Mouse (Mus musculus) myocyte (in vitro differentiated cells): ENCODE data around the gene Gm10203. TPM values are rescaled to one million over a fixed set of nuclear protein-coding genes. Genes with fewer than 3 reads are reported as not detected.

Experiments
- H3K27me3 ChIP-seq: one replicate; pipeline ENCODE4 v1.6.1; 2011; ENCODE audit not compliant: control insufficient read depth, insufficient read depth, insufficient read length
- H3K36me3 ChIP-seq: one replicate; pipeline ENCODE4 v1.6.1; 2011; ENCODE audit not compliant: control insufficient read depth, insufficient read depth
- H3K4me2 ChIP-seq: one replicate; pipeline ENCODE4 v1.6.1; 2011; ENCODE audit warnings: low read depth, control low read depth
- H3K4me3 ChIP-seq: one replicate; pipeline ENCODE4 v1.5.1; 2011; ENCODE audit warnings: mild to moderate bottlenecking, control low read depth, moderate library complexity
- H3K79me2 ChIP-seq: one replicate; pipeline ENCODE4 v1.6.1; 2011; ENCODE audit not compliant: control insufficient read depth, insufficient read depth
- H3ac ChIP-seq: one replicate; pipeline ENCODE4 v1.6.1; 2011; ENCODE audit not compliant: control insufficient read depth, insufficient read length
- CEBPB ChIP-seq: IDR thresholded peaks from 2 replicates; pipeline ENCODE4 v1.6.1; 2011; ENCODE audit warnings: mild to moderate bottlenecking, moderate library complexity; ENCODE audit not compliant: poor library complexity, insufficient read depth, severe bottlenecking
- E2F4 ChIP-seq: IDR thresholded peaks from one replicate; pipeline ENCODE4 v1.6.1; 2011; ENCODE audit warnings: mild to moderate bottlenecking, control low read depth, moderate library complexity; ENCODE audit not compliant: insufficient read depth
- MAX ChIP-seq: IDR thresholded peaks from one replicate; pipeline ENCODE4 v1.6.1; 2011; ENCODE audit warnings: low read depth, mild to moderate bottlenecking, control low read depth
- MYOD1 ChIP-seq, 3 experiments: IDR thresholded peaks; one replicate each; pipeline ENCODE4 v1.6.1; 2011; ENCODE audit warnings: control low read depth in 2 of 3, low read depth in 2 of 3, mild to moderate bottlenecking in 2 of 3, moderate library complexity in 1 of 3; ENCODE audit not compliant: insufficient read length in 2 of 3, control insufficient read depth in 1 of 3
- MYOG ChIP-seq, 3 experiments: IDR thresholded peaks; one replicate each; pipeline ENCODE4 v1.6.1; 2011; ENCODE audit warnings: control low read depth in 2 of 3, low read depth in 2 of 3, mild to moderate bottlenecking in 2 of 3; ENCODE audit not compliant: insufficient read length in 2 of 3, control insufficient read depth in 1 of 3, insufficient read depth in 1 of 3
- POLR2A ChIP-seq: IDR thresholded peaks from one replicate; pipeline ENCODE4 v1.6.1; 2011; ENCODE audit warnings: low read depth, mild to moderate bottlenecking, control low read depth, moderate library complexity; ENCODE audit not compliant: insufficient read length
- POLR2AphosphoS2 ChIP-seq: IDR thresholded peaks from one replicate; pipeline ENCODE4 v1.6.1; 2011; ENCODE audit warnings: low read depth, control low read depth; ENCODE audit not compliant: insufficient read length
- REST ChIP-seq: IDR thresholded peaks from one replicate; pipeline ENCODE4 v1.6.1; 2011; ENCODE audit warnings: mild to moderate bottlenecking, control low read depth, moderate library complexity; ENCODE audit not compliant: insufficient read depth, insufficient read length
- SRF ChIP-seq: IDR thresholded peaks from one replicate; pipeline ENCODE4 v1.6.1; 2011; ENCODE audit warnings: low read depth; ENCODE audit not compliant: control insufficient read depth, insufficient read length
- TCF12 ChIP-seq: IDR thresholded peaks from one replicate; pipeline ENCODE4 v1.6.1; 2011; ENCODE audit warnings: mild to moderate bottlenecking, control low read depth; ENCODE audit not compliant: poor library complexity, insufficient read depth, severe bottlenecking
- TCF3 ChIP-seq: IDR thresholded peaks from one replicate; pipeline ENCODE4 v1.6.1; 2011; ENCODE audit warnings: low read depth, control low read depth; ENCODE audit not compliant: insufficient read length
- USF1 ChIP-seq: IDR thresholded peaks from one replicate; pipeline ENCODE4 v1.6.1; 2011; ENCODE audit warnings: low read depth, mild to moderate bottlenecking, control low read depth, moderate library complexity
- polyA plus RNA-seq: library from polyadenylated mRNA; unstranded; fragments of >200 nt; fragmentation: generic; extraction: Trizol; gene quantifications from one replicate; pipeline ENCODE4 v1.2.1, GENCODE M21; 2012; ENCODE audit warnings: missing spikeins

Gm10203 gene
- polyA plus RNA-seq, 1 experiment: not detected

GRCm38 (mm10) chr6:149119853-149120252 is 10.1 kb upstream of the Gm10203 start:
- no peaks in the 10 kb centered on the region for H3K27me3 ChIP-seq
- TF ChIP-seq POLR2AphosphoS2 (no peak), TCF12 (no peak), USF1 (no peak), MAX (no peak), MYOD1 (IDR thresholded peaks at IDR 0.05; ENCODE audit: control insufficient read depth in 1 of 3, insufficient read length in 2 of 3, low read depth in 2 of 3) (peak in 1 of 3 experiments; percentile 43), POLR2A (no peak), REST (no peak)
- no peak overlapping the region for H3K4me3 ChIP-seq
- no peak overlapping the region for H3K4me2 ChIP-seq
- H3K79me2 ChIP-seq: no peaks in the 10 kb centered on the region
- no peak overlapping the region for H3ac ChIP-seq
- H3K36me3 ChIP-seq: no peaks in the 10 kb centered on the region

GRCm38 (mm10) chr6:149123042-149123441 is 6.9 kb upstream of the Gm10203 start:
- H3K27me3 ChIP-seq: no peaks in the 10 kb centered on the region
- no peaks in the 10 kb centered on the region for H3K79me2 ChIP-seq
- H3K4me2 ChIP-seq: no peak overlapping the region
- H3K36me3 ChIP-seq: no peaks in the 10 kb centered on the region
- no peak overlapping the region for H3K4me3 ChIP-seq
- H3ac ChIP-seq: no peak overlapping the region
- TF ChIP-seq POLR2A (no peak), MAX (no peak), TCF3 (no peak), USF1 (no peak), TCF12 (no peak), MYOD1 (IDR thresholded peaks at IDR 0.05; ENCODE audit: control insufficient read depth in 1 of 3, insufficient read length in 2 of 3, low read depth in 2 of 3) (no peak), SRF (no peak), MYOG (IDR thresholded peaks at IDR 0.05; ENCODE audit: control insufficient read depth in 1 of 3, insufficient read depth in 1 of 3, insufficient read length in 2 of 3, low read depth in 2 of 3) (no peak)

GRCm38 (mm10) chr6:149126675-149127074 is 3.3 kb upstream of the Gm10203 start:
- no peak overlapping the region for H3ac ChIP-seq
- no peak overlapping the region for H3K4me2 ChIP-seq
- no peaks in the 10 kb centered on the region for H3K36me3 ChIP-seq
- H3K27me3 ChIP-seq: no peaks in the 10 kb centered on the region
- H3K79me2 ChIP-seq: no peaks in the 10 kb centered on the region
- H3K4me3 ChIP-seq: no peak overlapping the region
- TF ChIP-seq SRF (no peak), POLR2A (no peak), CEBPB (no peak), E2F4 (no peak), USF1 (no peak), TCF12 (no peak), POLR2AphosphoS2 (no peak), MYOD1 (IDR thresholded peaks at IDR 0.05; ENCODE audit: control insufficient read depth in 1 of 3, insufficient read length in 2 of 3, low read depth in 2 of 3) (no peak), MYOG (IDR thresholded peaks at IDR 0.05; ENCODE audit: control insufficient read depth in 1 of 3, insufficient read depth in 1 of 3, insufficient read length in 2 of 3, low read depth in 2 of 3) (no peak), TCF3 (no peak)

DNA sequence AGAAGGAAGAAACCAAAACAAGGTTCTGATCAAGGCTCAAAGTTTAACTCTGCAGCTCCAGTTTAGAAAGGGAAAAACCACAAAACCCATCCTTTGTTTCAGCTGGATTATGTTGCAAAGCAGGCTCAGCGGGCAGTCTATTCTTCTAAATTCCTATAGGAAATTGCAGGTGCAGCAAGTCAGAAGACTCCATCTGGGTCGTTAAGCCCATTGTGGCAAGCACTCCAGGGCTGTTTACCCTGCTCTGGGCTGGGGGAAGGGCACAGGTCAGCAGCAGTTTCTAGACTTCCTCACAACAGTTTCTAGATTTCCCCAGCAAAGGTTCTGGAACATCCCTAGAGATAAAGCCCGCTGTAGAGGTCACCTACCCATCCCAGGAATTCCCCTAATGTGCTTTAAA is 1.1 kb downstream of the Gm10203 start:
- H3K79me2 ChIP-seq: no peaks in the 10 kb centered on the region
- H3ac ChIP-seq: no peak overlapping the region
- TF ChIP-seq REST: no peak
- TF ChIP-seq MAX: no peak
- no peak for TF ChIP-seq TCF3
- TF ChIP-seq MYOG (IDR thresholded peaks at IDR 0.05; ENCODE audit: control insufficient read depth in 1 of 3, insufficient read depth in 1 of 3, insufficient read length in 2 of 3, low read depth in 2 of 3): no peak
- no peak for TF ChIP-seq POLR2AphosphoS2
- TF ChIP-seq E2F4: no peak
- TF ChIP-seq CEBPB: no peak
- TF ChIP-seq MYOD1 (IDR thresholded peaks at IDR 0.05; ENCODE audit: control insufficient read depth in 1 of 3, insufficient read length in 2 of 3, low read depth in 2 of 3): no peak
- no peak for TF ChIP-seq SRF
- TF ChIP-seq TCF12: no peak
- TF ChIP-seq POLR2A: no peak
- no peak for TF ChIP-seq USF1
- H3K4me3 ChIP-seq: no peak overlapping the region
- no peak overlapping the region for H3K4me2 ChIP-seq
- no peaks in the 10 kb centered on the region for H3K27me3 ChIP-seq
- no peaks in the 10 kb centered on the region for H3K36me3 ChIP-seq

- TF ChIP-seq TCF12 (no peak), MYOD1 (IDR thresholded peaks at IDR 0.05; ENCODE audit: control insufficient read depth in 1 of 3, insufficient read length in 2 of 3, low read depth in 2 of 3) (no peak), MYOG (IDR thresholded peaks at IDR 0.05; ENCODE audit: control insufficient read depth in 1 of 3, insufficient read depth in 1 of 3, insufficient read length in 2 of 3, low read depth in 2 of 3) (no peak), MAX (no peak), REST (no peak), SRF (no peak), POLR2AphosphoS2 (no peak), POLR2A (no peak), CEBPB (no peak), E2F4 (no peak), USF1 (no peak), TCF3 (no peak)
These were observed 2.5 kb downstream of the Gm10203 start for GRCm38 (mm10) chr6:149132311-149133077.

More at GRCm38 (mm10) chr6:149132311-149133077, 2.5 kb downstream of the Gm10203 start:
- no peak overlapping the region for H3K4me3 ChIP-seq
- no peaks in the 10 kb centered on the region for H3K27me3 ChIP-seq
- no peaks in the 10 kb centered on the region for H3K36me3 ChIP-seq
- H3ac ChIP-seq: no peak overlapping the region
- no peak overlapping the region for H3K4me2 ChIP-seq
- H3K79me2 ChIP-seq: no peaks in the 10 kb centered on the region
